Mouse (Mus musculus) embryonic fibroblast, embryonic 13.5 days (primary cell): Measurements from ENCODE around the gene Dnah8. TPM values are rescaled to one million over a fixed set of nuclear protein-coding genes. Genes with fewer than 3 reads are reported as not detected.
A peak's percentile ranks its signal among the peaks of the same experiment; 100 is the strongest.

Source experiments
- H3K27ac ChIP-seq: 2 replicates; pipeline ENCODE4 v1.5.1; 2012; ENCODE audit warnings: low read length, control low read depth, inconsistent platforms; ENCODE audit not compliant: insufficient read depth
- H3K4me1 ChIP-seq: 2 replicates; pipeline ENCODE4 v1.6.1; 2011; ENCODE audit warnings: low read length; ENCODE audit not compliant: control insufficient read depth, insufficient read depth
- H3K4me3 ChIP-seq: 2 replicates; pipeline ENCODE4 v1.5.1; 2011; ENCODE audit warnings: mild to moderate bottlenecking, control low read depth, low read length; ENCODE audit not compliant: insufficient read depth
- CTCF ChIP-seq: IDR thresholded peaks from 2 replicates; pipeline ENCODE4 v1.5.1; 2011; ENCODE audit warnings: mild to moderate bottlenecking, control low read depth, low read length, moderate library complexity, borderline replicate concordance; ENCODE audit not compliant: insufficient read depth
- POLR2A ChIP-seq: IDR thresholded peaks from 2 replicates; pipeline ENCODE4 v1.6.1; 2011; ENCODE audit warnings: low read depth, mild to moderate bottlenecking, control low read depth, low read length, moderate library complexity
- polyA plus RNA-seq: library from polyadenylated mRNA; stranded (reverse); fragments of >200 nt; gene quantifications from 2 replicates; pipeline ENCODE4 v1.2.4, GENCODE M21; 2011; ENCODE audit warnings: low read depth; ENCODE audit not compliant: missing spikeins, insufficient read length

Gene Dnah8
- polyA plus RNA-seq, 1 experiment: 1.7 TPM

DNA sequence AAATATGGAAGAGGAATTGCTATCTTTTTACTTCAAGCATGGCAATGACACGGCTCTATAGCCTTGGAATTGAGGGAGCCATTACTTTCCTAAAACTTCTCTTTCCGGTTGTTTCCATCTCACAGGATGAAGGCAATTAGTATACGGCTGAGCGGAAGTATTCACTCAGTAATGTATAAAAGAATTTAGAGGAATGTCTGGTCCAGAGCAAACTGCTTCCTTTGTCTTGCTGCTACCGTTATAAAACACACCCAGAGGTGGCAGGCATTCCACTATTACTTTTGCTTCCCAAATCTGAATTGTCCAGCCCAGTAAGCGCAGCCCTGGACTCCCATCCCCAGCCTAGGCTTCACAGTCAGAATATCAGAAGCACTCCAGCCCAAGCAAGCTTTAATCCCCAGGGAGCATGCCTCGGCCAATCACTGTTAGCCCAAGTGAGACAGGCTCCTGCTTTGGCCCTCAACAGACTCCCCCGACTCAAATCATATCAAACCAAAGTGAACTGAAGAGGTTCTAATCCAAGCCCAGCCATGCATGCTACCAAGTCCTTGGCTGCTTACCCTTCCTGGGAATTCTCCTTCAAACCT is 16.2 kb upstream of the Dnah8 start:
- H3K27ac ChIP-seq: no peak overlapping the region
- H3K4me1 ChIP-seq: peaks cover 8% of the 10 kb centered on the region
- TF ChIP-seq POLR2A: no peak
- no peak for TF ChIP-seq CTCF
- no peak overlapping the region for H3K4me3 ChIP-seq

DNA sequence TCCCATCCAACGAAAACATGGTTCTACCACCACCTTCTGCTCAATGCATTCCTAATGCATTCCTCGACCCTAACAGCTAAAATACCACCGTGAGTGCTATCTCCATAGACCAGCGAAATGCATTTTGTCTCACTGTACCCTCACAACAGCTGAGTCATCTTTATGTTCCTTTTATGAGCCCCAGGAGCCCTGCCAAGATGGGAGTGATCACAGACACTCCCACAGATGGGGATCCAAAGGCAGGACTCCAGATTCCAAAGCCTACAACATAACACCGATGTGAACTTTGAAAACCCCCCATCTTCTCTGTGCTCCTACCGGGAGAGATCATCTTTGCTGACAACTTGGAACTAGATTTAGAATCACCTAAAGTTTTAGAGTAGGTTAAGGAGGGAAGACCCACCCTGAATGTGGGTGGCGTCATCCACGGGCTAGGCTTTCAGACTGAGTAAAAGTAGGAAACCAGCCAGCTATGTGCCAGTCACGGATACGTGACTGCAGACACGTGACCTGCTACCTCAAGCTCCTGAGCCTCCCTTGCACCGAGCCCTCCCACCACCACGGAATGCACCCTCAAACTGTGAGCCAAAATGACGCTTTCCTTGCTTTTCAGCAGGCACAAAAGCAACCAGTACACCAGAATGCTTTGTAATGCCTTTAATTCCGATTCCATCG is 14.7 kb upstream of the Dnah8 start:
- peaks cover 8% of the 10 kb centered on the region for H3K4me1 ChIP-seq
- no peak overlapping the region for H3K4me3 ChIP-seq
- TF ChIP-seq POLR2A (no peak), CTCF (no peak)
- peak overlapping the region; percentile 38 for H3K27ac ChIP-seq

DNA sequence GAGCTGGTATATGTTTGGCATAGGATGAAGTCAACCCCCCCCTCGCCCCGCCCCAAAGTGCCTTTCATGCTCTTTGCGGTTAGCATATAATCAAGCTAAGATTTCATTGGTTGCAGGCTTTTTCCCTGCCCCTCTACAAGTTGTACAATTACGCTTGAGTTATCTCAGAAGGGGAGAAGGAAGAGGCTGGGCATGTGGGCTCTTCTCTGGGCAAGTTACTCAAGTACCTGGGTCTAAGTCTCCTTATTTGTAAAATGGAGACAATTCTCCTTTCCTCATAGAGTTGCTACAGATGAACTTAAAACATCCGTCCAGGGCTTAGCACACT is 14.2 kb upstream of the Dnah8 start:
- H3K4me1 ChIP-seq: peaks cover 8% of the 10 kb centered on the region
- H3K4me3 ChIP-seq: no peak overlapping the region

DNA sequence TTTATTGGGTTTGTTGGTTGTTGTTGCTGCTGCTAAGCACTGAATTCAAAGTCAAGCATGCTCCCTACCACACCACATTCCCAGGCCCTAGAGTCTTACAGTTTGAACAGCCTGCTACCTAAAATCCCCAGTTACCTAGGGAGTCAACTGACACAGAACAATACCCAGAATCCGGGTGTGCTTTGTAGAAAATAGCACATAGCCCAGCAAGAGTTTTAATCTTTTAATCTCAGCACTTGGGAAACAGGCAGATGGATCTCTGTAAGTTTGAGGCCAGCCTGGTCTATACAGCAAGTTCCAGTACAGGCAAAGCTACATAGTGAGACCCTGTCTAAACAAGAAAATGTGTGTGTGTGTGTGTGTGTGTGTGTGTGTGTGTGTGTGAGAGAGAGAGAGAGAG is 13.4 kb upstream of the Dnah8 start:
- no peak for TF ChIP-seq CTCF
- TF ChIP-seq POLR2A: no peak
- Histone ChIP-seq H3K4me3 (no peak overlapping the region), H3K4me1 (peaks cover 8% of the 10 kb centered on the region), H3K27ac (no peak overlapping the region)

More for the DNA sequence above, 14.2 kb upstream of the Dnah8 start:
- no peak overlapping the region for H3K27ac ChIP-seq
- TF ChIP-seq POLR2A (no peak), CTCF (no peak)

DNA sequence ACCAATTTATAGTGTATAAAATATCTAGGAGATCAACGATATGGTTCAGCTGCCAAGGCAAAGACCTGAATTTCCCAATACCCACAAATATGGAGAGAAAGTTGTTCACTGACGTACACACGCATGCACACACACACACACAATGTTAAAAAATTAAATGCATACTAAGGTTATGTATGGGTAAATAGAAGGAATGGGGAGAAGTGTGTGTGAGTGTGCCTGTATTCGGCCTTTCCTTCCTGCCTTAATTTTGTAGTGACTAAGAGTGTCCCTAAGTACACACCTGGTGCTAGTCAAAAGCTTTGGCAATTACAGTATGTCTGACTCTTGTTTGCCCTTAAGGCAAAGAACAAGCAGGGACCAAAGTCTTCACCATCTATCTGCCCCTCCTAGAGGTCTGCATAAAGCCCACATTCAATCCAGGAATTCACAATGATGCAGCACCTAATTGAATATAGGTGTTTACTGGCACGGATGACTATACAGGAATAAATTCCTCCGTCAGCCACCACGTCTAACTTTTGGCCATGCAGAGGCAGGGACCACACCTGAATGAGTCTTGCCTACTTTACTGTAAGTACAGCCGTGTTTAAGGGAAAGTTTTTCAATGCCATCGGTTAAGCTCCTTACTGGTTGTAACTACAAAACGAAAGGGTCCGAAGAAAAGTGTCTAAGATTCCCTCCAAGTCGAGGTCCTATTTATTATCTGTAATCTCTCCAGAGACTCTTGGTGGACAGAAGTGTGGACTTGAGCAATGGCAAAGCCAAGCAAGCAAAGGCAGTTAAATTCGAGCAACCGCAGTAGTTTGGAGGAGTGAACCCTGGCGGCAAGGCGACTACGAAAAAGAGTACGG is 12.7 kb upstream of the Dnah8 start:
- TF ChIP-seq CTCF (no peak), POLR2A (no peak)
- H3K27ac ChIP-seq: peak overlapping the region; percentile 36
- H3K4me1 ChIP-seq: peaks cover 8% of the 10 kb centered on the region
- peak overlapping the region; percentile 80 for H3K4me3 ChIP-seq

DNA sequence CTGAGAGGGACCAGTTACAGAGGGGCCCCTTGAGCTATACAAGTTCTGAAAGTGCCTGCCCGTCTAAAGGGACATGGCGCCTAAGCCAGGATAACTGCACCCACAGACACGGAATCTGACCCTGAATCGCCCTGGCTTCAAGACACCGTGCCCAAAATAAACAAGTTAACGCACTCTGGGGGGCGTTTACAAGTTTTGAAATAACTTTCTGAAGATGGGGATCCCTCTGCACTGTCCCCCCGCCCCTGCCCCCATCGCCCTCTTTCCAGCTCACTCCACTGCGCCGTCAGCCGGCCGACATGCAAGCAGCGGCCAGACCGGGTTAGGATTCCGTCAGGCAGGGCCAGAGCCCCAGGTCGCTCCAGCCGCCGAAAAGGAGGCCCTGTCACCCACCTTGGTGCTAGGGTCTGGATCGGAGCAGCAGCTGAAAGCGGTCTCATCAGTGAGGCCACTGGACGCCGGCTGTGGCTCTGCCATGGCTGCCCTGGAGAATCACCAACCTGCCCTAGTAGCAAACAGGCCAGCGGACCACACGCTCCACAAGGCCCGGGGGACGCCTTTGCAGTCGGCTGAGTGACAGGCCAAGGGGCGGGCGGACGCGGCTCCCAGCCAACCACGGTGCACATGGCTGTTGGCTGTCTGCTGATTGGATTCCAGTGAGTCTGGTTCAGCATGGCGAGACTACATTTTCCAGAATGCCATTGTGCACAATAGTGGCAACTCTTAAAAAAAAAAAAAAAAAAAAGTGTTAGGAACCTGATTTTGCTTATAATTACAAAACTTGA is 11.9 kb upstream of the Dnah8 start:
- Histone ChIP-seq H3K4me3 (peak overlapping the region; percentile 80), H3K4me1 (peaks cover 8% of the 10 kb centered on the region), H3K27ac (peak overlapping the region; percentile 37)
- TF ChIP-seq POLR2A (peak; percentile 84), CTCF (no peak)

DNA sequence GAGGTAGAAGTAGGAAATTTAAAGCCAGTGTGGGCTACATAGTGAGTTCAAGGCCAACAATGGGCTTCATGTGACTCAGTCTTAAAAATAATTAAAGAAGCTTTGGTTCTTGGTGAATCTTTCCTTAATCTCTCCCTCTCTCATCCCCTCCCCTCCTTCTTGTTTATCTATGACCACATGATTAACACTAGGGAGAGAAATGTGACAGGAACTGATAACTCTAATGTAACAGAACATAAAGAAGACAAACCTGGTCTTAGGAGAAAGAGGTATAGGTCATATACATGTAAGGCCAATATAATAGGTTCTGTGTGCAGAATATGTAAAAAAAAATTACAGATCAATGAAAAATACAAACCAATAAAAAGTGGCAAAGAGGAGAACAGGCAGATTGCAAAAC is 10.8 kb upstream of the Dnah8 start:
- H3K27ac ChIP-seq: no peak overlapping the region
- peaks cover 8% of the 10 kb centered on the region for H3K4me1 ChIP-seq
- H3K4me3 ChIP-seq: no peak overlapping the region
- no peak for TF ChIP-seq POLR2A
- TF ChIP-seq CTCF: no peak

DNA sequence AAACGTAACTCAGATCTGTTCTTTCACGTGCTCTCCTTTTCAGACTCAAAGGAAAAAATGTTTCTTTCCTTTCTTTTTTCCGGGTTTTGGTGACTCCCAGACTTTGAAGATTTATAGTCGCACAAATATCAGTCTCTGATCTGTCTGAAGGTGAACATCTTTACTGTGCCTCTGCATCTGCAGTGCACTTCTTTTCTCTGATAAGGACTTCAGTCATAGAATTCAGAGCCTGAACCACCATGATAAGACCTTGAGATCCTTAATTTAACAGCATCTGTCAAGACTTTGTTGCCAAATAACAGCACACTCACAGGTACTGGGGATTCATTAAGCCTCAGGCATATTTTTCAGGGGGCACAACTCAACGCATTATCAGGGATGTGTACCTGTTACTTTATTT is 8.0 kb upstream of the Dnah8 start:
- H3K27ac ChIP-seq: no peak overlapping the region
- TF ChIP-seq CTCF: no peak
- H3K4me1 ChIP-seq: no peaks in the 10 kb centered on the region; the same call in 1 of the 2 replicates
- H3K4me3 ChIP-seq: no peak overlapping the region

DNA sequence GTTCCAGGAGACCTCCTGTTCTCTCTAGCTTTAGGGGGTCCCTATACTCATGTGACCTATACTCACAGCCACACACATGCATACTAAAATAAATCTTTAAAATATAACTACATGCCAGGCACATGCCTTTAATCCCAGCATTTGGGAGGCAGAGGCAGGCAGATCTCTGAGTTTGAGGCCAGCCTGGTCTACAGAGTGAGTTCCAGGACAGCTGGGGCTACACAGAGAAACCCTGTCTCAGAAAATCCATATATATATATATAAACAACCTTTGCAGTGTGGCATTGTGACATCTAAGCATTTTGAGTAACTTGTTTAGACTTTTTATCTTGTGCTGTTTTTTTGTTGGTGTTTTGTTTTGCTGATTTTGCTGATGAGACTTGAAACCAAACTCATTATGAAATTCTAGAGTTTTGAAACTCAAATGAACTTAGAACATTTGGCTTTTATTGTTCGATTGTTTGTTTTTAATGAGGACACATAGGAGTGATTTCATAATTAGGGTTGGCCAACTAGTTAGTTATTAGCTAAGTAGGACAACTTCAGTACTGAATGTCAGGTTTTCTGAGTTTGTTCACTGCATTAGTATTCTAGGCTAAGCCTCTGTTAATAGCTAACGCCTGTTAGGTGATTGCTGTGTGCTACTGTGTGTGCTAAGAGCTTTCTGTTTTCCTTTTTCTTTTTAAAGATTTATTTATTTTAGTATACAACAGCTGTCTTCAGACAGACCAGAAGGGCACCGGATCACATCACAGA is 5.8 kb upstream of the Dnah8 start:
- TF ChIP-seq CTCF: no peak
- no peak for TF ChIP-seq POLR2A
- H3K4me3 ChIP-seq: no peak overlapping the region

More for the DNA sequence above, 5.8 kb upstream of the Dnah8 start:
- Histone ChIP-seq H3K27ac (no peak overlapping the region), H3K4me1 (no peaks in the 10 kb centered on the region)
